Mouse (Mus musculus): Measurements from ENCODE around the gene F9.
"Not testable (repeated sequence)": the region's sequence is repeated elsewhere in the genome, so short reads cannot be mapped to it uniquely, and the experiment has no call there.

F9 gene

GRCm38 (mm10) chrX:59999221-60000083, at the start of gene F9:
F9 (plus strand) TSS chrX:59999464.
- DNase-seq (ENCODE audit: low read depth): no peak

GRCm38 (mm10) chrX:59969767-59970166, 29.5 kb upstream of the F9 start:
- not testable (repeated sequence) for DNase-seq (ENCODE audit: low read depth)

GRCm38 (mm10) chrX:60000084-60000443, 800 bp downstream of the F9 start:
- DNase-seq (ENCODE audit: low read depth): no peak

GRCm38 (mm10) chrX:60001461-60001860, 2.2 kb downstream of the F9 start:
- DNase-seq (ENCODE audit: low read depth): no peak

- no peak for DNase-seq (ENCODE audit: low read depth)
Measured at GRCm38 (mm10) chrX:60013084-60013676, 13.9 kb downstream of the F9 start.

- DNase-seq (ENCODE audit: low read depth): no peak
Measured at GRCm38 (mm10) chrX:60014588-60014987, 15.3 kb downstream of the F9 start.

GRCm38 (mm10) chrX:60021007-60021406, 21.7 kb downstream of the F9 start:
- no peak for DNase-seq (ENCODE audit: low read depth)

- DNase-seq (ENCODE audit: low read depth): no peak
Measured at GRCm38 (mm10) chrX:60021595-60021994, 22.3 kb downstream of the F9 start.

- DNase-seq (ENCODE audit: low read depth): no peak
Measured at GRCm38 (mm10) chrX:60026654-60027053, 27.4 kb downstream of the F9 start.

GRCm38 (mm10) chrX:60054745-60055144, 55.5 kb downstream of the F9 start:
- no peak for DNase-seq (ENCODE audit: low read depth)

- no peak for DNase-seq (ENCODE audit: low read depth)
Measured at GRCm38 (mm10) chrX:60055185-60055584, 55.9 kb downstream of the F9 start.

GRCm38 (mm10) chrX:60075359-60075758, 76.1 kb downstream of the F9 start:
- DNase-seq (ENCODE audit: low read depth): no peak
